Mouse (Mus musculus) neural tube, embryonic 11.5 days (tissue): ENCODE data around the gene Mmp19. TPM values are rescaled to one million over a fixed set of nuclear protein-coding genes. Genes with fewer than 3 reads are reported as not detected.
"Not testable (repeated sequence)": the region's sequence is repeated elsewhere in the genome, so short reads cannot be mapped to it uniquely, and the experiment has no call there.

Source experiments
- ATAC-seq: fragments of 200-750 bp; cut with Nextera tagmentation; 2 replicates; pipeline ENCODE4 v1.8.0; 2017; ENCODE audit warnings: moderate number of reproducible peaks, mild to moderate bottlenecking, moderate TSS enrichment, moderate library complexity; ENCODE audit not compliant: insufficient read depth, low FRiP score, low TSS enrichment
- DNase-seq: peaks from one replicate; pipeline ENCODE4 v3.0.0-alpha.2; 2015; ENCODE audit warnings: low spot score
- H3K27ac ChIP-seq: fragments of 300-500 bp; sonication (generic); 2 replicates; pipeline ENCODE4 v1.5.1; 2014; ENCODE audit warnings: low read depth, mild to moderate bottlenecking, low read length
- H3K27me3 ChIP-seq: fragments of 300-500 bp; sonication (generic); 2 replicates; pipeline ENCODE4 v1.6.1; 2014; ENCODE audit warnings: mild to moderate bottlenecking, low read length, mixed read lengths; ENCODE audit not compliant: control insufficient read depth, insufficient read depth
- H3K36me3 ChIP-seq: fragments of 300-500 bp; sonication (generic); 2 replicates; pipeline ENCODE4 v1.6.1; 2014; ENCODE audit warnings: mild to moderate bottlenecking, low read length, moderate library complexity, mixed read lengths; ENCODE audit not compliant: control insufficient read depth, insufficient read depth
- H3K4me1 ChIP-seq: fragments of 300-500 bp; sonication (generic); 2 replicates; pipeline ENCODE4 v1.6.1; 2014; ENCODE audit warnings: low read length, mixed read lengths; ENCODE audit not compliant: control insufficient read depth, insufficient read depth
- H3K4me2 ChIP-seq: fragments of 300-500 bp; sonication (generic); 2 replicates; pipeline ENCODE4 v1.6.1; 2014; ENCODE audit warnings: low read depth, mild to moderate bottlenecking, moderate library complexity
- H3K4me3 ChIP-seq: fragments of 300-500 bp; sonication (generic); 2 replicates; pipeline ENCODE4 v1.5.1; 2014; ENCODE audit warnings: low read depth, low read length
- H3K9ac ChIP-seq: fragments of 300-500 bp; sonication (generic); 2 replicates; pipeline ENCODE4 v1.6.1; 2014; ENCODE audit warnings: mild to moderate bottlenecking, low read length
- H3K9me3 ChIP-seq: fragments of 300-500 bp; sonication (generic); 2 replicates; pipeline ENCODE4 v1.6.1; 2016; ENCODE audit warnings: low read length; ENCODE audit not compliant: control insufficient read depth
- WGBS: fragments of 180-500 bp; shearing (Covaris S2); extraction: QIAGEN DNeasy Blood & Tissue Kit; methylation state at CpG from one replicate; pipeline ENCODE4 v1.1.7; 2014; 5-methylcytosine and 5-hydroxymethylcytosine counted together
- polyA plus RNA-seq: library from polyadenylated mRNA; unstranded; fragments of >200 nt; fragmentation: Nextera tagmentation; extraction: Ambion mirVana; gene quantifications from 2 replicates; pipeline ENCODE4 v1.2.1, GENCODE M21; 2014

The Mmp19 gene
- polyA plus RNA-seq, 1 experiment from 2014 or later: 0.32 TPM

DNA sequence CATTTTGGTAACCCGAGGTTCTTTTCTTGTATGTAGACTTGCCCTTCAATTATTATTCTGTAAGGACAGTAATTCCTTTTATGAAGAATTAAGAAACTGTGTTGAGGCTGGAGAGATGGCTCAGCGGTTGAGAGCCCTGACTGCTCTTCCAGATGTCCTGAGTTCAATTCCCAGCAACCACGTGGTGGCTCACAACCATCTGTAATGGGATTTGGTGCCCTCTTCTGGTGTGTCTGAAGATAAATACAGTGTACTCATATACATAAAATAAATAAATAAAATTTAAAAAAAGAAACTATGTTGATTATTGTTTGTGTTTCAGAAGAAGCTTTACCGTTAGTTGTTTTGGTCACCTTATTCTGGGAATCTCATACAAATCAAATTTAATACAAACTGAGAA lies 32.4 kb downstream of the Mmp19 start:
- 74% methylated on average over 4 of the region's 4 CpGs for WGBS
- not testable (repeated sequence) for H3K27me3 ChIP-seq, H3K4me3 ChIP-seq, ATAC-seq, DNase-seq, H3K4me1 ChIP-seq, H3K9me3 ChIP-seq, H3K9ac ChIP-seq, H3K27ac ChIP-seq, H3K36me3 ChIP-seq
- peak overlapping the region; percentile 67; the same call in 1 of the 2 replicates for H3K4me2 ChIP-seq

DNA sequence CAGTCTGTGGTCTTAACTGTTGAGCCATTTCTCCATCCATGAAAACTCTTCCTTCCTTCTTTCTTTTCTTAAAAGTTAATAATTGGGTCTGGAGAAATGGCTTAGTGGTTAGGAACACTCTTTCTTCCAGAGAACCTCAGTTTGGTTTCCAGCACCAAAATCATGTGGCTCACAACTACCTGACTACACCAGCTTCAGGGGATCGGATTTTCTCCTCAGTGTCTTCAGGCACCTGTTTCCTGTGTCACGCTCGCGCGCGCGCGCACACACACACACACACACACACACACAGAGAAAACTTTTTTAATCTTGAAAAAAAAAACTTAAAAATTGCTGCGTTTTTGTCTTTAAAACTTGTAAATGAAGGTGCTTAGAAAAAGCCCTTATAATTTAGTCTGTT lies 33.1 kb downstream of the Mmp19 start:
- Histone ChIP-seq H3K4me1 (peaks cover 4% of the 10 kb centered on the region), H3K4me2 (no peak overlapping the region), H3K27me3 (no peaks in the 10 kb centered on the region), H3K9me3 (no peaks in the 10 kb centered on the region), H3K9ac (no peak overlapping the region), H3K4me3 (no peak overlapping the region), H3K36me3 (no peaks in the 10 kb centered on the region; the same call in none of the 2 replicates), H3K27ac (no peak overlapping the region)
- ATAC-seq (no peak), DNase-seq (no peak)
- 96% methylated on average over 9 of the region's 9 CpGs for WGBS

DNA sequence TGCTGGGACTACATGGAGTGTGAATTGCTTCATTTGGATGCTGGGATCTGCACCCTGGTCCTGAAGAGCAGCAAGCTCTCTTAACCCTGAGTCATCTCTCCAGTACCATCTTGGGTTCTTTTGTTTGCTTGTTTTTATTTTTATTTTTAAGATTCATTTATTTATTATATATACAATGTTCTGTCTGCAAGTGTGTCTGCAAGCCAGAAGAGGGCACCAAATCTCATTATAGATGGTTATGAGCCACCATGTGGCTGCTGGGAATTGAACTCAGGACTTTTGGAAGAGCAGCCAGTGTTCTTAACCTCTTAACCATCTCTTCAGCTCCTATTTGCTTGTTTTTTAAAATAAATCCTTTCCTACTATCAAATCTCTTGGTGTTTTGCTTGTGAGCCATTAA lies 46.7 kb downstream of the Mmp19 start:
- no peaks in the 10 kb centered on the region for H3K27me3 ChIP-seq
- H3K4me3 ChIP-seq: no peak overlapping the region
- H3K9me3 ChIP-seq: no peaks in the 10 kb centered on the region
- H3K36me3 ChIP-seq: peaks cover 13% of the 10 kb centered on the region
- DNase-seq (no peak), ATAC-seq (no peak)
- H3K4me1 ChIP-seq: no peaks in the 10 kb centered on the region
- no peak overlapping the region for H3K9ac ChIP-seq
- H3K4me2 ChIP-seq: no peak overlapping the region
- no peak overlapping the region for H3K27ac ChIP-seq

DNA sequence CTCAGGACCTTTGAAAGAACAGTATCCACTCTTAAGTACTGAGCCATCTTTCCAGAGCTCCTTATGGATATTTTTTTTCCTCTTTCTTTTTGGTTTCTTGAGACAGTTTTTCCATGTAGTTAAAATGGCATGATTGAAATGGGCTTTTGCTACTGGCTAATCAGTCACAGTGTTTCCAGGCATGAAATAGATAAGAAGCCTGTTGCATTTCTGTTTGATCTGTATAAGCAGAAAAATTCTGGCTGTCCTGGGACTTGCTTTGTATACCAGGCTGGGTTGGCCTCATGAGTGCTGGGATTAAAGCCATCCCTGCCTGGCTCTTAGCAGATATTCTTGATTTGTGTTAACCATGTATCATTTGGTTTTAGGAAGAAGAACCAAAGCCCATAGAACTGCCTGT lies 48.7 kb downstream of the Mmp19 start:
- no peaks in the 10 kb centered on the region for H3K4me1 ChIP-seq
- peaks cover 12% of the 10 kb centered on the region for H3K36me3 ChIP-seq
- no peak overlapping the region for H3K4me2 ChIP-seq
- H3K9ac ChIP-seq: no peak overlapping the region
- no peaks in the 10 kb centered on the region for H3K9me3 ChIP-seq
- no peaks in the 10 kb centered on the region for H3K27me3 ChIP-seq
- H3K27ac ChIP-seq: no peak overlapping the region
- ATAC-seq (no peak), DNase-seq (no peak)
- no peak overlapping the region for H3K4me3 ChIP-seq

DNA sequence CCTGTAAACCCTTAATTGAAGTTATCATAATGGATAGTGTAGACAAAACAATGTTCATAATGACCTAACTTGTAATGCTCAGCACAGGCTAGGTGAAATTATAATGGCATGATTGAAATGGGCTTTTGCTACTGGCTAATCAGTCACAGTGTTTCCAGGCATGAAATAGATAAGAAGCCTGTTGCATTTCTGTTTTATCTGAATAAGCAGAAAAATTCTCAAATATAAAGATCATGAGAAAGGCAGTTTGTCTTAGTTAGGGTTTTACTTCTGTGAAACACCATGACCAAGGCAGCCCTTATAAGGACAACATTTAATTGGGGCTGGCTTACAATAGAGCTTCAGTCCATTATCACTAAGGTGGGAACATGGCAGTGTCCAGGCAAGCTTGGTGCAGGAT lies 49.9 kb downstream of the Mmp19 start:
- no peak for DNase-seq
- Histone ChIP-seq H3K36me3 (peaks cover 12% of the 10 kb centered on the region), H3K9me3 (no peaks in the 10 kb centered on the region), H3K9ac (no peak overlapping the region), H3K4me3 (no peak overlapping the region), H3K4me2 (no peak overlapping the region), H3K27me3 (no peaks in the 10 kb centered on the region), H3K4me1 (no peaks in the 10 kb centered on the region), H3K27ac (no peak overlapping the region)
- ATAC-seq: no peak

DNA sequence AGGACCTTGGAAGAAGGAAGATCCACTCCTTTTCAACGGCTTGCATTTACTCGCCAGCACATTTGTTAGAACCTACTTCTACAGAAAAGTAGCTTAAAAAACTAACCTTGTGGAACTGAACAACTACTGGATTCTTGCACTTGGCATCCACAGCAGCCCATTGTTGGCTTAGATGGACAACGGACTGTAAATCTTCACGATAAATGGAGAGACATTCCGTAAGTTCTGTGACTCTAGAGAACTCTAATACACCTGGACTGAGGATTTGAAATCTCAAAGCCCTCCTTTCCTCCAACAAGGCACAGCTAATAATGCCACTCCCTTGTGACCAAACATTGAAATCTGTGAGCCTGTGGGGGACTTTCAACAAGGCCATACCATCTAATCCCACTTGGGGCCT lies 52.5 kb downstream of the Mmp19 start:
- Histone ChIP-seq H3K36me3 (peaks cover 8% of the 10 kb centered on the region), H3K4me3 (no peak overlapping the region), H3K4me1 (no peaks in the 10 kb centered on the region), H3K4me2 (no peak overlapping the region), H3K27ac (no peak overlapping the region), H3K27me3 (no peaks in the 10 kb centered on the region), H3K9ac (no peak overlapping the region), H3K9me3 (no peaks in the 10 kb centered on the region)
- ATAC-seq (no peak), DNase-seq (no peak)
- WGBS: 94% methylated on average over 5 of the region's 5 CpGs

DNA sequence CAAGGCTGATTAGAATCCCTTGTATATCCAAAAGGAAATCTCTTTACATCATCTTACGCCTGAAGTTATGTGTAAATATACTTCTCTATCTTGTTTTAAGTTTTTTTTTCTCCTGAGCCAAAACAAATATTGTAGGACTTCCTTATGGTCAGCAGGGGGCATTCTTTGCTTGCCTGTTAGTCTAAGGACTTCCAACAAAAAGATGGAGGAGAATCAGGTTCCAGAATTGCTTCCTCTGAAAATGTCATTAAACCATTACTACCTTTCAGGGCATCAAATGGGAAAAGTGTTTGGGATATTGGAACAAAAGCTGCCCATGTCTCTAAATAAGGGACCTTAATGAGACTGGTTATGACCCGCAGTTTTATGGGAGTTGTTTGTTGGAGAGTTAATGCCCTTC lies 54.8 kb downstream of the Mmp19 start:
- no peak overlapping the region for H3K4me2 ChIP-seq
- 37% methylated on average over 2 of the region's 2 CpGs for WGBS
- ATAC-seq: no peak

DNA sequence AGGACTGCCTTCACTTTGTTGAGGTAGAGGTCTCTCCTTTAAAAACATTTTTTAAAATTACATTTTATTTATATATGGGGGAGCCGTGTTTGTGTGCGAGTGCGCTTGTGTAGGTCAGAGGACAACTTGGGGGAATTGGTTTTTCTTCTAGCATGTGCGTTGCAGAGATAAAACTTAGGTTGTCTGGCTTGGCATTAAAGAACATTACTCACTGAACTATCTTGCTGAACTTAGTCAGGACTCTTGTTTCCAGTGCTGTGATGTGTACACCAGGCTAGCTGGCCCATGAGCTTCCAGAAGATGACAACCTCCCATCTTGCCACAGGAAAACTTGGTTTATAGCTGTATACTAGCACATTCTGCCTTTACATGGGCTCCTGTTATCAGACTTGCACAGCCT lies 56.0 kb downstream of the Mmp19 start:
- no peaks in the 10 kb centered on the region for H3K27me3 ChIP-seq

More for the DNA sequence above, 54.8 kb downstream of the Mmp19 start:
- no peaks in the 10 kb centered on the region for H3K9me3 ChIP-seq
- DNase-seq: peak; percentile 31
- H3K9ac ChIP-seq: no peak overlapping the region
- H3K4me1 ChIP-seq: no peaks in the 10 kb centered on the region
- no peaks in the 10 kb centered on the region for H3K27me3 ChIP-seq
- no peak overlapping the region for H3K27ac ChIP-seq
- H3K4me3 ChIP-seq: no peak overlapping the region
- peaks cover 8% of the 10 kb centered on the region for H3K36me3 ChIP-seq

DNA sequence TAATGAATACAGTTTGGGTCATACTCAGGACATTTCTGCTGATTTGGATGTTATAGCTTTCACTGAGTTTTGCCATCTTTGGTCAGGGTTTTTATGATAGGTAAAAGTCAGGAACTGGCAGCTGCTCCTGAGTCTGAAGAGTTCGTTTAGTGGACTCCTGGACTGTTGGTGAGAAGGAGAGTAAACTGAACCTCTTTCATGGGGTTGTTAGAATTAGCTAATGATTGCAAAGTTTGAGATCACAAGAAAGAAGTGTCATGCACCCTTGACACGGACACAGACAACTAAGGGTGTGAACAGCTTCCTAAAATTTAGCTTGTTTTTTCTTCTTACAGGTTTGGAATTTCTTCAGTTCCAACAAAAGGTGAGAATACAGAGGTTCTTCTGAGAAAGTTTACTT lies 57.7 kb downstream of the Mmp19 start:
- no peaks in the 10 kb centered on the region for H3K27me3 ChIP-seq
- H3K4me1 ChIP-seq: no peaks in the 10 kb centered on the region
- no peaks in the 10 kb centered on the region for H3K9me3 ChIP-seq
- H3K4me2 ChIP-seq: no peak overlapping the region
- H3K27ac ChIP-seq: no peak overlapping the region
- no peak overlapping the region for H3K9ac ChIP-seq
- WGBS: 48% methylated on average over 2 of the region's 2 CpGs
- no peak overlapping the region for H3K4me3 ChIP-seq
- ATAC-seq: no peak
- no peaks in the 10 kb centered on the region; the same call in 1 of the 2 replicates for H3K36me3 ChIP-seq
- no peak for DNase-seq

More for the DNA sequence above, 56.0 kb downstream of the Mmp19 start:
- no peak overlapping the region for H3K4me3 ChIP-seq
- H3K4me2 ChIP-seq: no peak overlapping the region
- WGBS: 97% methylated on average over 4 of the region's 4 CpGs
- no peak for ATAC-seq
- H3K4me1 ChIP-seq: no peaks in the 10 kb centered on the region
- no peak for DNase-seq
- no peaks in the 10 kb centered on the region for H3K9me3 ChIP-seq
- H3K27ac ChIP-seq: no peak overlapping the region
- H3K9ac ChIP-seq: no peak overlapping the region
- peaks cover 8% of the 10 kb centered on the region for H3K36me3 ChIP-seq
